Mouse (Mus musculus): ENCODE data around the gene G0s2.
"Not testable (repeated sequence)": the region's sequence is repeated elsewhere in the genome, so short reads cannot be mapped to it uniquely, and the experiment has no call there.

G0s2 gene

DNA sequence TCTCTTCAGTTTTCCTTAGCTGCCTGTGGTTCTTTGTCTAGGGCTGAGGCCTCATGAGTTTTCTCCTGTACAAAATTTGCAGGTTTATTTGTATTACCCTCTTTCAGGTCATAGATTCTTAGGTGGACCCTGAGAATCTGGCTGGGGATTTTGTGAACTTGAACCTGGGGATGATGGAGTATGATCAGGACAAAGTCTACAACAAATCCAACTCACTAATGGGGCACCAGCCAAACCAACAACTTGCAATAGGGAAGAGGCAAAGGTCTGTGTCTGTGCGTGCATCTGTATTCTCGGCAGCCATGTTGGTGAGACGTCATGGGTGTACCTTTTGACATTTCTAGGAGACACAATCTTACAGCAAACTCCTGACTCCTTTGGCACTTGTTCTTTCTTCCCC lies 16.1 kb upstream of the G0s2 start:
- no peak for DNase-seq (ENCODE audit: low spot score)

- no peak for DNase-seq (ENCODE audit: low spot score)
Observed at GRCm38 (mm10) chr1:193287578-193287977, 14.6 kb upstream of the G0s2 start.

DNA sequence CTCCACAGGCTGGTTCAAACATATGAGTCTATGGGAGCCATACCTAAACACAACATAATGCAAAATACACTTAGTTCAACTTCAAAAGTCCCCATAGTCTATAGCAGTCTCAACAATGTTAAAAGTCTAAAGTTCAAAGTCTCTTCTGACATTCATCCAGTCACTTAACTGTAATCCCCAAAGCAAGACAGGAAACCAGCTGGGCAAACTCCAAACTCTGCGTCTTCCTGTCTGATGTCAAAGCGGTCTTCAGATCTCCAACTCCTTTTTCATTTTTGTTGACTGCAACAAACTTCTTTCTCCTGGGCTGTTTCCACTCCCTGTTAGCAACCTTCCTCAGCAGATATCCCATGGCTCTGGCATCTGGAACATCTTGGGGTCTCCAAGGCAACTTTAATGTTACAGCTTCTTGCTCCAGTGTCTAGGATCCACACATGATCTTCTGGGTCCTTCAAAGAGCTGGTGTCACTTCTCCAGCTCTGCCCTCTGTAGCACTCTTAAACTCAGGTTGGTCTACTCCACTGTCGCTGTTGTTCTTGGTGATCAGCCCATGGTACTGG lies 12.8 kb upstream of the G0s2 start:
- not testable (repeated sequence) for DNase-seq (ENCODE audit: low spot score)

DNA sequence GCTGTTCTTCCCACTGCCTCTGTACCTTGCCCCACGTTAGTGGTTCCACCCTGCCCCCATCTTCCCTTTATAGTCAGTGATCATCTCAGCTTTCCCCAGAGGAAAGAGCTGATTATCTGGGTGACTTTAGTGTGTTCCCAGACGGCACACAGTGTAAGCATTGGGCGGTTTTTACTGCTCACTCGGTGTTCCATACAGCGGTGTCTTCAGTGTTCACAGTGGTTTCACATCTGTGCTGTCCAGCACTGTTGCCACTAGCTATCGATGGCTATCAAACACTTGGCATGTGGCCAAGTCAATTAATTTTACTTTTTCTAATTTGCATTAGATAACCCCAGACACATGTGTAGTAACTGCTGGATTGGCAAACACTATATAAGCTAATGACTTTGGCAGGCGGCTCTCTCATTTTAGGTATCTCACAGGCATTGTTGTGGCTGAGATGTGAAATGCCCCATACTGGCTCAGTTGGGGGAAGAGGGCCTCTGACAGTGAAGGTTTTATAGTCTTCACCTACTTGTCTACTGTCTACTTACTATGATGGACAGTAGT lies 11.3 kb upstream of the G0s2 start:
- DNase-seq (ENCODE audit: low spot score) = no peak

- DNase-seq (ENCODE audit: low spot score) = no peak
Observed at GRCm38 (mm10) chr1:193281344-193281743, 8.3 kb upstream of the G0s2 start.

DNA sequence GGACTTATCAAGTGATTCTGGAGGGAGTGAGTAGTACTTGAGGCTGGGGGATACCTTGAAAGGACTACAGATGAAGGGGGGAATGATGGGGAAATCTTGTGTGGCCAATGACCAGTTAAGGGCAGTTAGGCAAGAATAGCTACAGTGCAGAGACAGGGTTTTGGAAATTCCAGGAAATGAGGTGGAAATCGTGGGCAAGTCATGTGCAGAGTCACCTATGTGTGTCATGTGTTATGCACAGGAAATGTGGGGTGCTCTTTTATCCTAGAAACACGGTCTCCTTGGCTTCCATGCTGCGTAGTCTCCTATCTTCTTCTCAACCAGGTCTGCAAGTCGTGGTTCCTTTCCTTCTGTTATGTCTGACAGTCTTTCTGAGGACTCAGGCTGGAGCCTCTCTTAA lies 6.5 kb upstream of the G0s2 start:
- no peak for DNase-seq (ENCODE audit: low spot score)

DNA sequence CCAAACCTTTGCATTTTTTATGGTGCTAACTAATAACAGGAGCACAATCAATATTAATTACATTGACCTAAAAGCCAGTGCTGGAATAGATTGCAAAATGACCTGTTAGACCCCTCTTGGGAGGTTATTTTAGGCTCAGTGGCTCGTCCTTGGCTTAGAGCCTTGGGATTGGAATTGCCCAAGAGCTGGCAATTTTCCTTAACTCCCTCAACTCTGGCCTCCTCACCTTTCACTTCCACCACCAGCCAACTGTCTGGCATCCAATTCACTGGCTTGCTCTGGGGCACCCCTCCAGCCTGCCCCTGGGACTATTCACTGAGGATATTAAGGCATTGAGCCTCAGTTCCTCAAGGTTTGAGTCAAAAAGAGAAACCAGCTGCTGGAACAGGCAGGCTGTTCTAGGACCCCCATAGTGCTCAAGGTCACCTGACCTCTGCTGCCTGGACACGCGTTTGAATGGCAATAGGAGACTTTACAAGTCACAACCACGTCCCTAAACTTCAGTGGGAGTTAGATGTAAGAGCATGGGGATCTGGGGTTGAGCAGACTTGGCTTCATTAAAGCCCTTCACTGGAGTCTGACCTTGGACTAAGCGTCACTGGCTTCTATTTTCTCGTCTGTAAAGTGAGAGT lies 5.5 kb upstream of the G0s2 start:
- no peak for DNase-seq (ENCODE audit: low spot score)

- DNase-seq (ENCODE audit: low spot score) = no peak
Observed at GRCm38 (mm10) chr1:193274407-193275071, 1.5 kb upstream of the G0s2 start.

GRCm38 (mm10) chr1:193272137-193272915 lies 691 bp downstream of the G0s2 start:
- no peak for DNase-seq (ENCODE audit: low spot score)

DNA sequence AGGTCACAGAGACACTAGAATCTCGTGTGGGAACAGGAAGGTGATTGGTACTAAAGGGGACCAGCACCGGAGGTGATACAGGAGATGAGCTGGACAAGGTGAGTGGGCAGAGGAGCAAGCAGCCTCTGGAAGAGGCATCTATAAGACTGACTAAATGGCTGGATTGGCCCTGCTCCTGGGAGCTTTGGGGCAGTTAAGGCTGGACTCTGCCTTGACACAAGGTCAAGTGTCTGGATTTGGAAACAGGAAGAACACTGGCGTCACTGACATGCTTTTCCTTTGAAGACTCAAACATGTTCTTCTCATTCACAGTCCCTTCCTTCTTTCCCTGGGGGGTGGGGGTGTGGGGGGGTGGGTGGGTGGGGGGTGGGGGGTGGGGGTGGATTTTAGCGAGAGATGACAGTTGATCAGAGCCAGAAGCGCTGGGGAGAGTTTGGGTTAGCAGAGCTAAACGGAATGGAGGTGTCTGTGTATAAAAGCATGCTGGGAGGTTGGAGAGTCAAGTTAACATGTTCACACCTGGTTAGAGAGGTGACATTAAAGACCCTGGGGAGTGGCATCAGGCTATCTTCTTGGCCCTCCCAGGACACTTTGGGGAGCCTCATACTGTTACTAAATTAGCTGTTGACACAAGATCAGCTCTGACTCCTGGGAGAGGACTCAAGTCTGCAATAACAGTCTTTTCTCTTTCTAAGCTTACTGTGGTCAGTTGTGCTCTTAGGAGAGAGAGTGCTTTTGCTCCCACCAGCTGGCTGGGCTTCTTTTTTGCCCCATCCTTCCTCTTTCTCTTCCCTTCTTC lies 1.9 kb downstream of the G0s2 start:
- no peak for DNase-seq (ENCODE audit: low spot score)

- DNase-seq (ENCODE audit: low spot score) = no peak
Observed at GRCm38 (mm10) chr1:193265734-193266133, 7.3 kb downstream of the G0s2 start.

DNA sequence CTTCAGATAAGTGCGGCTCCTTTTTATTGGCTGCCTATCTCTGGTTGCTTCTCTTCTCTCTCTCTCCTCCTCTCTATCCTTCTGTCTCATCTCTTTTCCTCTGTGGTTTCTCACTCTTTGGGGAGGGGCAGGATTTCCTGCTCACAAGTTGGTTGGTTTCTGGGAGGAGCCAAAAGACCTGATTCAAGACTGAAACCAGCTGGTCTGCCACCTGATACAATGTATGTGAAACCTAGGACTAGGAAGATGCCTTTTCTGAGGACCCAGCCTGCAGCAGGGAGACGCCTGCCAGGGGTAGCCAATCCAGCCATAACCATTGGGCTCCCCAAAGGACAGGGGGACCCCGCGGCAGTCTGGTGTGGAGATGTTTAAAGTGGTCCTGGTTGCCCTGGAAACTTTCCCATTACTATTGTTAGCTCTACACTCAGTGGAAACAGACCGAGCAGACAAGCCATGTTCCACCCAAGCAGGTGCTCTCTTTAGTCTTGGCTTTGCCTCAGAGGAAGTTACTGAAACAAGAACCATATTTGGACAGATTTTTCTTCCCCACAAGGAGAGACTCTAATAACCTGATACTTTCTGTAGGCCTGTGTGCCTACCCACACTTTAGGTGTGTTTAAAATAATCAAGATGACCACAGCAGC lies 8.9 kb downstream of the G0s2 start, which contains the start of gene Hsd11b1:
TSS of gene Hsd11b1 (minus strand) at position 121 of the 644 bp plus-strand sequence.
- DNase-seq (ENCODE audit: low spot score) = no peak

GRCm38 (mm10) chr1:193263026-193263907 lies 9.8 kb downstream of the G0s2 start:
- DNase-seq (ENCODE audit: low spot score) = no peak

- no peak for DNase-seq (ENCODE audit: low spot score)
Observed at GRCm38 (mm10) chr1:193261897-193262548, 11.0 kb downstream of the G0s2 start.

- DNase-seq (ENCODE audit: low spot score) = no peak
Observed at GRCm38 (mm10) chr1:193259559-193259958, 13.5 kb downstream of the G0s2 start.

DNA sequence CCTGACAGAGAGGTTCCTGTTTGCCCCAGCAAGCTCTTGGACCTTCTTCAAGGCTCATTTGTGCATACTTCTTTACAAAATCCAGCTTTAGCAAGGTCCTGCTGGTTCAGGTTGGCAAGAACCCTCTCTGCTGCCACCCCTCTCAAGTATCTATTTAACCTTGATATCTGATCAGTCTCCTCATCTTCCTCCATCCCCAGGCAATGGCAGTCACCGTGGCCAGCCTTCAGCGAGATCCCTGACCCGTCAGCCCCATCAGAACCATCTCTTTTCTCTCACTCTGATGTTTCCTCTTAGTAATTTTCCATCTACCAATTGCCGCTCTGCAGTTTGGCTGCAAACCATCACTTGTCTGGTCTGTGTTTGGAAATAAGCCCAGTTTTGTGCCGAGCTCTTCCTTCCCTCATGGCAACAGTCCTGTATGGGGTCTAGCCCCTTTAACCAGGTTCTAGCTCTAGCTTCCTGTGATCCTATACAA lies 16.4 kb downstream of the G0s2 start:
- no peak for DNase-seq (ENCODE audit: low spot score)

DNA sequence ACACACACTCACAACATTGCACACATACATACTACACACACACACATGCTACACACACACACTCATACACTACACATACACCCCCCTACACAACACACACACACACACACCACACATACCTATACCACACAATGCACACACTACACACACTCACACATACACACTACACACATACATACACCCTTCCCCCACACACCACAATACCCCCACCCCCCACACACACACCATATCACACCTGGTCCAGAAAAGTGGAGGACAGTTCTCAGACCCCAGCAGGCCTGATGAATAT lies 16.8 kb downstream of the G0s2 start:
- no peak for DNase-seq (ENCODE audit: low spot score)

- no peak for DNase-seq (ENCODE audit: low spot score)
Observed at GRCm38 (mm10) chr1:193255488-193256288, 17.3 kb downstream of the G0s2 start.

GRCm38 (mm10) chr1:193255032-193255431 lies 18.0 kb downstream of the G0s2 start:
- no peak for DNase-seq (ENCODE audit: low spot score)

All from layer of hippocampus, adult 9-10 months (tissue).